Mouse (Mus musculus) neural tube, embryonic 13.5 days (tissue): ENCODE data around the gene Tuba3a. TPM values are rescaled to one million over a fixed set of nuclear protein-coding genes. Genes with fewer than 3 reads are reported as not detected.

Experiments used
- ATAC-seq: fragments of 200-750 bp; cut with Nextera tagmentation; 2 replicates; pipeline ENCODE4 v1.8.0; 2017; ENCODE audit warnings: low read depth, mild to moderate bottlenecking, moderate TSS enrichment, moderate library complexity
- H3K27ac ChIP-seq: fragments of 300-500 bp; sonication (generic); replicated peaks from 2 replicates; pipeline ENCODE4 v1.5.1; 2015; ENCODE audit warnings: moderate library complexity, mild to moderate bottlenecking, inconsistent platforms
- H3K27me3 ChIP-seq: fragments of 300-500 bp; sonication (generic); 2 replicates; pipeline ENCODE4 v1.6.1; 2015; ENCODE audit warnings: mild to moderate bottlenecking, inconsistent platforms
- H3K36me3 ChIP-seq: fragments of 300-500 bp; sonication (generic); 2 replicates; pipeline ENCODE4 v1.6.1; 2015; ENCODE audit warnings: mild to moderate bottlenecking, inconsistent platforms
- H3K4me1 ChIP-seq: fragments of 300-500 bp; sonication (generic); replicated peaks from 2 replicates; pipeline ENCODE4 v1.6.1; 2015; ENCODE audit warnings: inconsistent platforms
- H3K4me2 ChIP-seq: fragments of 300-500 bp; sonication (generic); 2 replicates; pipeline ENCODE4 v1.6.1; 2015; ENCODE audit warnings: inconsistent platforms, mild to moderate bottlenecking, moderate library complexity
- H3K4me3 ChIP-seq: fragments of 300-500 bp; sonication (generic); 2 replicates; pipeline ENCODE4 v1.5.1; 2015; ENCODE audit warnings: mild to moderate bottlenecking, inconsistent platforms
- H3K9ac ChIP-seq: fragments of 300-500 bp; sonication (generic); 2 replicates; pipeline ENCODE4 v1.6.1; 2015; ENCODE audit warnings: moderate library complexity, mild to moderate bottlenecking, inconsistent platforms
- H3K9me3 ChIP-seq: fragments of 300-500 bp; sonication (generic); 2 replicates; pipeline ENCODE4 v1.6.1; 2016; ENCODE audit warnings: inconsistent platforms
- WGBS: fragments of 180-500 bp; shearing (Covaris S2); methylation state at CpG from one replicate; pipeline ENCODE4 v1.1.7; 2015; 5-methylcytosine and 5-hydroxymethylcytosine counted together
- polyA plus RNA-seq: library from polyadenylated mRNA; unstranded; fragments of >200 nt; fragmentation: Nextera tagmentation; extraction: Ambion mirVana; gene quantifications from 2 replicates; pipeline ENCODE4 v1.2.1, GENCODE M21; 2015

Gene Tuba3a
- polyA plus RNA-seq, 1 experiment from 2014 or later = not detected

DNA sequence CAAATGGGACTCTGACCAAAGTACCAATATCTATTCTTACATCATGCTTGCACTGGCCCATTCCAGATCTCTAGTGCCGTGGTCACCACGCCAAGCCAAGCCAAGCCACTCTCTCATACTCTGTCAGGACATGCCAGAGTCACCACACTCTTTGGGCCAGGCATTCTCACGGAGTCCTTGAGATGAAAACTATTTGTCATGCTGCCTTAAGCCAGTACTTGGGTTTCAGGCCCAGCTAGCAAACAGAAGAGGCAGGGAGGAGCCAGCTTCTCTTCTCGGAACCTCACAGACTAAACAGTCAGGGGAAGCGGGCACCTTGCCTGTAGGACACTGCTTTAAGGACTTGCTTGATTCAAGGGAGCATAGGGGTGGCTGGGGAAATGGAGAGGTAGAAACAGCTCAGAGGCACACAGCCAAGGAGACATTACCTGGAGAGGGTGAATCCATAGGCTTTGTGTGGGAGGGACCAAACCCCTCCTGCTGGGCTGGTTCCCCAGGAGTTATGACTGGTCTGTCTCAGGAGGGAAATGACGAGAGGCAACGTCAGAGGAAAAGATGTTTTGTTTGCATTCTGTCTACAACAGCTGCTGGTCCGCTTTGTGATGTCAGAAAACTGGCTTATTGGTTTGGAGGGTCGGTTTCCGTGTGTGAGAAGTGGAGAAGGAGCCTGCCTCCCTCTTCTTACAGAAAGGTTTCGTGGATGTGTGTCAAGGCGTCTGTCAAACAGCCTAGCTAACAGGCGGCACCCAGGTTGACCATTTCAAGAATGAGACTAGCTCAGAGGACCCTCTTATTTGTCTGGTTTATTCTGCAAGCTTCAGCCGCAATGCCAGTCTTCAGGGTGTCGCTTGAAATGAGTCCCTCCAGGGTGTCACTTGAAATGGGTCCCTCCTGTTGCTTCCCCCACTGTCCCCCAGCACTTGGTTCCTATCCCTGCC lies 33.4 kb upstream of the Tuba3a start:
- no peaks in the 10 kb centered on the region for H3K9me3 ChIP-seq
- no peak overlapping the region for H3K4me3 ChIP-seq
- H3K27me3 ChIP-seq = peaks cover 53% of the 10 kb centered on the region
- no peak overlapping the region for H3K27ac ChIP-seq
- no peak for ATAC-seq
- H3K4me1 ChIP-seq = peaks cover 3% of the 10 kb centered on the region
- no peaks in the 10 kb centered on the region for H3K36me3 ChIP-seq
- H3K4me2 ChIP-seq = no peak overlapping the region
- no peak overlapping the region for H3K9ac ChIP-seq
- WGBS = 67% methylated on average over 15 of the region's 15 CpGs

GRCm38 (mm10) chr6:125317077-125317476 lies 31.2 kb upstream of the Tuba3a start:
- no peak overlapping the region for H3K27ac ChIP-seq
- no peak overlapping the region for H3K9ac ChIP-seq
- H3K4me2 ChIP-seq = no peak overlapping the region
- H3K9me3 ChIP-seq = no peaks in the 10 kb centered on the region
- no peak overlapping the region for H3K4me3 ChIP-seq
- peaks cover 35% of the 10 kb centered on the region for H3K27me3 ChIP-seq
- peaks cover 23% of the 10 kb centered on the region for H3K4me1 ChIP-seq
- 70% methylated on average over 7 of the region's 7 CpGs for WGBS
- no peak for ATAC-seq
- no peaks in the 10 kb centered on the region for H3K36me3 ChIP-seq

GRCm38 (mm10) chr6:125314746-125315145 lies 28.9 kb upstream of the Tuba3a start:
- Histone ChIP-seq H3K4me3 (no peak overlapping the region), H3K27ac (no peak overlapping the region), H3K9ac (no peak overlapping the region), H3K9me3 (no peaks in the 10 kb centered on the region), H3K4me2 (no peak overlapping the region), H3K4me1 (peaks cover 23% of the 10 kb centered on the region), H3K27me3 (peaks cover 12% of the 10 kb centered on the region), H3K36me3 (no peaks in the 10 kb centered on the region)
- 72% methylated on average over 6 of the region's 6 CpGs for WGBS
- no peak for ATAC-seq

DNA sequence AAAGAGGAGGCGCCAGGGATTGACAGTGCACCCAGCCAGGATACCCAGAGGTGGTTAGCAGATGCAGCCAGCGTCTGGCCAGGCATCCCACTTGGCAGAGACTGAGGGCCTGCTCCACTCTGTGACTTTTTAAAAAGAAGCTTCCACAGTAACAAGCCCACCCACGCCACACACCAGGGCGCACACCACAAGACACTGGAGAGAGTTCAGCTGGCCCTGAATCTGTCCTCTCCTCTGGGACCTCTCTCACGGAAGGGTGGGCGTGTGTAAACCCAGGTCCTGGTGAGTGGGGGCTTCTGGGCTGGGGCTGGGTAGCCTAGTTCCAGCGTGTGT lies 28.4 kb upstream of the Tuba3a start:
- Histone ChIP-seq H3K9ac (peak overlapping the region; percentile 72), H3K27ac (no peak overlapping the region), H3K27me3 (peaks cover 7% of the 10 kb centered on the region; the same call in 1 of the 2 replicates), H3K4me1 (peaks cover 25% of the 10 kb centered on the region), H3K4me2 (peak overlapping the region; percentile 54), H3K4me3 (peak overlapping the region; percentile 39), H3K36me3 (no peaks in the 10 kb centered on the region), H3K9me3 (no peaks in the 10 kb centered on the region)
- peak; percentile 51 for ATAC-seq
- 66% methylated on average over 7 of the region's 7 CpGs for WGBS

- peak within 1 kb of the TSS; percentile 54 for H3K4me2 ChIP-seq
Measured at GRCm38 (mm10) chr6:125313546-125314230, 27.8 kb upstream of the Tuba3a start, which contains the start of gene Ltbr. Gene Ltbr (minus strand): TSS chr6:125313885.

GRCm38 (mm10) chr6:125312581-125313355 lies 26.9 kb upstream of the Tuba3a start:
- H3K4me1 ChIP-seq = peaks cover 31% of the 10 kb centered on the region
- peak overlapping the region; percentile 72; the same call in 1 of the 2 replicates for H3K9ac ChIP-seq
- no peaks in the 10 kb centered on the region for H3K36me3 ChIP-seq
- H3K27ac ChIP-seq = no peak overlapping the region; the same call in 1 of the 2 replicates
- WGBS = 72% methylated on average over 22 of the region's 22 CpGs
- H3K4me2 ChIP-seq = peak overlapping the region; percentile 54
- peak overlapping the region; percentile 39 for H3K4me3 ChIP-seq
- no peaks in the 10 kb centered on the region for H3K9me3 ChIP-seq
- ATAC-seq = no peak
- 0 out of 2 replicates have a peak, but pooled peaks cover 4% of the 10 kb centered on the region for H3K27me3 ChIP-seq

More at GRCm38 (mm10) chr6:125313546-125314230, 27.8 kb upstream of the Tuba3a start, which contains the start of gene Ltbr:
- Histone ChIP-seq H3K4me1 (peaks cover 31% of the 10 kb centered on the region), H3K9ac (peak within 1 kb of the TSS; percentile 72), H3K36me3 (no peaks in the 10 kb centered on the region), H3K4me3 (peak within 1 kb of the TSS; percentile 39), H3K27me3 (0 out of 2 replicates have a peak, but pooled peaks cover 4% of the 10 kb centered on the region), H3K9me3 (no peaks in the 10 kb centered on the region), H3K27ac (no peak within 1 kb of the TSS; the same call in 1 of the 2 replicates)
- 2% methylated on average over 41 of the region's 46 CpGs for WGBS
- peak; percentile 71 for ATAC-seq

DNA sequence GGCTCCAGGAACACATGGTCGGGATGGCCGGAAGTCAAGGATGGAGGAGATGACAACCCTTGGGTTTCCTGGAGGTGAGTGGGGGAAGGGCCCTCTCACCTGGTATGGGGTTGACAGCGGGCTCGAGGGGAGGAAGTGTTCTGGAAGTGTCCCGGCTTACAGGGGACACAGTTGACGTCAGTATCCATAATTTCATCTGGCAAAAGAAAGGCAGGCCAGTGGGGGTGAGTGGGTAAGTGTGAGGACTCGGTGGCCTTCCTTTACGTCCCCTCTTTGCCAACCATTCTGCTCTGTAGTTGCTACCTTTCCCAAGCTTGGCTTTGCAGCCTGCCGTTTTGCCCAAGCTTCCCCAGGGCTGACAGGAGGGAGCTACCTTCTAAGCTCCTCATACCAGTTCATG lies 26.3 kb upstream of the Tuba3a start:
- no peak overlapping the region for H3K9ac ChIP-seq
- ATAC-seq = no peak
- 0 out of 2 replicates have a peak, but pooled peaks cover 4% of the 10 kb centered on the region for H3K27me3 ChIP-seq
- 88% methylated on average over 9 of the region's 9 CpGs for WGBS
- no peaks in the 10 kb centered on the region for H3K9me3 ChIP-seq
- H3K36me3 ChIP-seq = no peaks in the 10 kb centered on the region
- peaks cover 31% of the 10 kb centered on the region for H3K4me1 ChIP-seq
- no peak overlapping the region for H3K27ac ChIP-seq
- peak overlapping the region; percentile 54 for H3K4me2 ChIP-seq
- 0 out of 2 replicates have a peak overlapping the region, but pooled peaks have one; percentile 39 for H3K4me3 ChIP-seq

GRCm38 (mm10) chr6:125309406-125309805 lies 23.6 kb upstream of the Tuba3a start:
- Histone ChIP-seq H3K4me3 (no peak overlapping the region), H3K27me3 (no peaks in the 10 kb centered on the region), H3K4me2 (no peak overlapping the region), H3K4me1 (peaks cover 29% of the 10 kb centered on the region), H3K36me3 (no peaks in the 10 kb centered on the region), H3K9ac (no peak overlapping the region), H3K9me3 (no peaks in the 10 kb centered on the region), H3K27ac (no peak overlapping the region)
- WGBS = 43% methylated on average over 5 of the region's 5 CpGs
- ATAC-seq = no peak

- Histone ChIP-seq H3K36me3 (no peaks in the 10 kb centered on the region), H3K27me3 (no peaks in the 10 kb centered on the region), H3K9me3 (no peaks in the 10 kb centered on the region), H3K4me1 (peaks cover 24% of the 10 kb centered on the region), H3K9ac (no peak overlapping the region), H3K4me2 (0 out of 2 replicates have a peak overlapping the region, but pooled peaks have one; percentile 7), H3K27ac (no peak overlapping the region), H3K4me3 (no peak overlapping the region)
- WGBS = 8% methylated on average over 13 of the region's 13 CpGs
- no peak for ATAC-seq
Measured at GRCm38 (mm10) chr6:125308921-125309320, 23.1 kb upstream of the Tuba3a start.

- Histone ChIP-seq H3K27me3 (no peaks in the 10 kb centered on the region), H3K4me2 (no peak overlapping the region), H3K9me3 (no peaks in the 10 kb centered on the region), H3K36me3 (no peaks in the 10 kb centered on the region), H3K27ac (no peak overlapping the region), H3K4me1 (peaks cover 8% of the 10 kb centered on the region; the same call in 1 of the 2 replicates), H3K9ac (no peak overlapping the region), H3K4me3 (no peak overlapping the region)
- ATAC-seq = no peak
- 91% methylated on average over 5 of the region's 5 CpGs for WGBS
Measured at GRCm38 (mm10) chr6:125307091-125307490, 21.2 kb upstream of the Tuba3a start.

GRCm38 (mm10) chr6:125305465-125305864 lies 19.6 kb upstream of the Tuba3a start:
- H3K27me3 ChIP-seq = no peaks in the 10 kb centered on the region
- no peak overlapping the region for H3K27ac ChIP-seq
- WGBS = 85% methylated on average over 6 of the region's 6 CpGs
- H3K4me2 ChIP-seq = no peak overlapping the region
- H3K4me1 ChIP-seq = peaks cover 8% of the 10 kb centered on the region; the same call in 1 of the 2 replicates
- H3K9me3 ChIP-seq = no peaks in the 10 kb centered on the region
- H3K36me3 ChIP-seq = no peaks in the 10 kb centered on the region
- no peak overlapping the region for H3K4me3 ChIP-seq
- no peak for ATAC-seq
- H3K9ac ChIP-seq = no peak overlapping the region
